Mouse (Mus musculus): ENCODE results near the gene Mark2.

- TF ChIP-seq CTCF (IDR thresholded peaks at IDR 0.05; ENCODE audit: low read depth): no peak
- peak; percentile 11 for TF ChIP-seq EP300 (optimal IDR thresholded peaks at IDR 0.05)
Observed at GRCm38 (mm10) chr19:7302493-7302797, 39.2 kb downstream of the Mark2 start.

All from stomach, postnatal 0 days (tissue).